Mouse (Mus musculus) heart, embryonic 16.5 days (tissue): ENCODE data around the gene Glb1. TPM values are rescaled to one million over a fixed set of nuclear protein-coding genes. Genes with fewer than 3 reads are reported as not detected.

Experiments
- ATAC-seq: fragments of 200-750 bp; cut with Nextera tagmentation; replicated peaks from 2 replicates; pipeline ENCODE4 v1.8.0; 2017; ENCODE audit warnings: moderate number of reproducible peaks; ENCODE audit not compliant: insufficient read depth, low FRiP score; ENCODE audit errors: extremely low read depth
- H3K27ac ChIP-seq: fragments of 300-500 bp; sonication (generic); 2 replicates; pipeline ENCODE4 v1.5.1; 2014; ENCODE audit warnings: mild to moderate bottlenecking, low read length, control low read depth, moderate library complexity
- H3K27me3 ChIP-seq: fragments of 300-500 bp; sonication (generic); 2 replicates; pipeline ENCODE4 v1.6.1; 2014; ENCODE audit warnings: low read length, mixed read lengths; ENCODE audit not compliant: control insufficient read depth, insufficient read depth
- H3K36me3 ChIP-seq: fragments of 300-500 bp; sonication (generic); 2 replicates; pipeline ENCODE4 v1.6.1; 2014; ENCODE audit not compliant: control insufficient read depth, insufficient read depth
- H3K4me1 ChIP-seq: fragments of 300-500 bp; sonication (generic); 2 replicates; pipeline ENCODE4 v1.6.1; 2014; ENCODE audit warnings: low read length, mixed read lengths; ENCODE audit not compliant: control insufficient read depth, insufficient read depth
- H3K4me2 ChIP-seq: fragments of 300-500 bp; sonication (generic); 2 replicates; pipeline ENCODE4 v1.6.1; 2014; ENCODE audit warnings: low read depth, mild to moderate bottlenecking, control low read depth, low read length
- H3K4me3 ChIP-seq: fragments of 300-500 bp; sonication (generic); 2 replicates; pipeline ENCODE4 v1.5.1; 2014; ENCODE audit warnings: mild to moderate bottlenecking, control low read depth, low read length
- H3K9ac ChIP-seq: fragments of 300-500 bp; sonication (generic); 2 replicates; pipeline ENCODE4 v1.6.1; 2014; ENCODE audit warnings: low read length, control low read depth
- H3K9me3 ChIP-seq: fragments of 300-500 bp; sonication (generic); replicated peaks from 2 replicates; pipeline ENCODE4 v1.6.1; 2016; ENCODE audit warnings: low read length; ENCODE audit not compliant: control insufficient read depth
- WGBS: fragments of 180-500 bp; shearing (Covaris S2); extraction: QIAGEN DNeasy Blood & Tissue Kit; methylation state at CpG from one replicate; pipeline ENCODE4 v1.1.7; 2014; 5-methylcytosine and 5-hydroxymethylcytosine counted together
- polyA plus RNA-seq: library from polyadenylated mRNA; unstranded; fragments of >200 nt; fragmentation: Nextera tagmentation; extraction: Ambion mirVana; gene quantifications from 2 replicates; pipeline ENCODE4 v1.2.1, GENCODE M21; 2015

Glb1 gene
- polyA plus RNA-seq, 1 experiment from 2014 or later = 42.5 TPM

GRCm38 (mm10) chr9:114443351-114443750 is 42.5 kb downstream of the Glb1 start:
- no peak; the same call in 1 of the 2 replicates for ATAC-seq
- H3K9ac ChIP-seq = no peak overlapping the region
- H3K4me2 ChIP-seq = no peak overlapping the region
- no peaks in the 10 kb centered on the region for H3K27me3 ChIP-seq
- H3K4me1 ChIP-seq = peaks cover 4% of the 10 kb centered on the region; the same call in 1 of the 2 replicates
- peaks cover 2% of the 10 kb centered on the region; the same call in 1 of the 2 replicates for H3K36me3 ChIP-seq
- H3K27ac ChIP-seq = peak overlapping the region; percentile 24; the same call in 1 of the 2 replicates
- H3K4me3 ChIP-seq = no peak overlapping the region
- H3K9me3 ChIP-seq = no peaks in the 10 kb centered on the region
- WGBS = 88% methylated on average over 8 of the region's 8 CpGs

DNA sequence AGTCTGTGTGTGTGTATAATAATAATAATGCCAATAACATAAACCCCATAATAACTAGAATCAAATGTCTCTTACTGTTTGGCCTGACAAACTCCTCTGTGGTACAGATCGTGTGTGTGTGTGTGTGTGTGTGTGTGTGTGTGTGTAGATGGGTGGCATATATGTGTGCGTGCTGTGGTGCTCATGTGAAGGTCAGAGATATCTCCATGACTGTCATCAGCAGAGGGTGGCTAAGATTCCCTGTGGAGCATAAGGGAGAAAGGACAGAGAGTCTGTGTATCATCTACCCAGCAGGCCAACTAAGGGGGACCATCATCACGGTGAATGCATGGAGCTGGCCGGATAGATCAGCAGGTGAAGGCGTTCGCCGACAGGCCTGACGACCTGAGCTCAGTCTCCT is 46.0 kb downstream of the Glb1 start:
- Histone ChIP-seq H3K9ac (no peak overlapping the region), H3K4me2 (no peak overlapping the region), H3K27ac (no peak overlapping the region), H3K4me3 (no peak overlapping the region), H3K4me1 (peaks cover 4% of the 10 kb centered on the region; the same call in 1 of the 2 replicates), H3K9me3 (no peaks in the 10 kb centered on the region), H3K36me3 (peaks cover 2% of the 10 kb centered on the region; the same call in 1 of the 2 replicates), H3K27me3 (no peaks in the 10 kb centered on the region)
- WGBS = 58% methylated on average over 8 of the region's 8 CpGs
- peak; percentile 58 for ATAC-seq

- Histone ChIP-seq H3K27ac (no peak overlapping the region), H3K4me1 (peaks cover 4% of the 10 kb centered on the region; the same call in 1 of the 2 replicates), H3K27me3 (no peaks in the 10 kb centered on the region), H3K9ac (no peak overlapping the region), H3K9me3 (no peaks in the 10 kb centered on the region), H3K4me3 (no peak overlapping the region), H3K4me2 (no peak overlapping the region), H3K36me3 (0 out of 2 replicates have a peak, but pooled peaks cover 1% of the 10 kb centered on the region)
- 69% methylated on average over 5 of the region's 5 CpGs for whole genome bisulfite sequencing
- no peak for ATAC-seq
Measured at GRCm38 (mm10) chr9:114448700-114449099, 47.8 kb downstream of the Glb1 start.

- H3K4me3 ChIP-seq = no peak overlapping the region
- H3K27ac ChIP-seq = no peak overlapping the region
- H3K27me3 ChIP-seq = no peaks in the 10 kb centered on the region
- H3K4me1 ChIP-seq = peaks cover 4% of the 10 kb centered on the region; the same call in 1 of the 2 replicates
- no peaks in the 10 kb centered on the region for H3K9me3 ChIP-seq
- no peak for ATAC-seq
- H3K9ac ChIP-seq = no peak overlapping the region
- 74% methylated on average over 13 of the region's 13 CpGs for WGBS
- H3K4me2 ChIP-seq = no peak overlapping the region
- H3K36me3 ChIP-seq = no peaks in the 10 kb centered on the region
Measured at GRCm38 (mm10) chr9:114449120-114449754, 48.4 kb downstream of the Glb1 start.

GRCm38 (mm10) chr9:114451615-114452014 is 50.7 kb downstream of the Glb1 start:
- no peak overlapping the region for H3K4me3 ChIP-seq
- no peak overlapping the region for H3K27ac ChIP-seq
- H3K27me3 ChIP-seq = no peaks in the 10 kb centered on the region
- H3K4me2 ChIP-seq = no peak overlapping the region
- peaks cover 3% of the 10 kb centered on the region; the same call in 1 of the 2 replicates for H3K36me3 ChIP-seq
- no peak overlapping the region for H3K9ac ChIP-seq
- peaks cover 4% of the 10 kb centered on the region; the same call in 1 of the 2 replicates for H3K4me1 ChIP-seq
- no peaks in the 10 kb centered on the region for H3K9me3 ChIP-seq
- no peak for ATAC-seq
- WGBS = 78% methylated on average over 7 of the region's 7 CpGs

- no peaks in the 10 kb centered on the region for H3K9me3 ChIP-seq
- no peak overlapping the region for H3K9ac ChIP-seq
- no peaks in the 10 kb centered on the region for H3K27me3 ChIP-seq
- WGBS = 74% methylated on average over 6 of the region's 6 CpGs
- 0 out of 2 replicates have a peak, but pooled peaks have one; percentile 23 for ATAC-seq
- no peak overlapping the region for H3K27ac ChIP-seq
- H3K4me2 ChIP-seq = no peak overlapping the region
- H3K4me3 ChIP-seq = no peak overlapping the region
- H3K36me3 ChIP-seq = peaks cover 6% of the 10 kb centered on the region
- no peaks in the 10 kb centered on the region for H3K4me1 ChIP-seq
Measured at GRCm38 (mm10) chr9:114452418-114452817, 51.5 kb downstream of the Glb1 start.

GRCm38 (mm10) chr9:114455420-114455819 is 54.5 kb downstream of the Glb1 start:
- no peaks in the 10 kb centered on the region for H3K27me3 ChIP-seq
- no peak for ATAC-seq
- no peak overlapping the region for H3K4me3 ChIP-seq
- no peaks in the 10 kb centered on the region for H3K4me1 ChIP-seq
- no peaks in the 10 kb centered on the region for H3K9me3 ChIP-seq
- WGBS = 87% methylated on average over 2 of the region's 2 CpGs
- no peak overlapping the region for H3K27ac ChIP-seq
- no peak overlapping the region for H3K4me2 ChIP-seq
- peaks cover 18% of the 10 kb centered on the region for H3K36me3 ChIP-seq
- no peak overlapping the region for H3K9ac ChIP-seq

DNA sequence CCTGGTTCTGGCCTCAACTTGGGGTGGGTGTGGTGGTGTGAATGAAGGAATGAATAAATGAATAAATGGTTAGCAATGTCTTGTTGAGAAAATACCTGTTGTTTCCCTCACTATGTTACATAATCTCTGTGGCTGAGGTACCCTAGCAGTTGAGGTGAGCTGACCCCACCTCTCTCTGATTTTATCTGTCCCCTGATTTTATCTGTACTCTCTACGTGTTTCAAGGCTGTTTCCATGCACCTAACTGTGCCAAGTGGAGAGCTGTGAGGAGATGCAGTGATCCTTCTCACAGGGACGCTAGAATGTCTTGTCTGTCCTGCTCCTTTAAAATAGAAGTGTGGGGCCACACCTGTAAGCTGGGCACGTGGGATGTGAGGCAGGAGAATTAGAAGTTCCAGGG is 57.6 kb downstream of the Glb1 start:
- Histone ChIP-seq H3K4me1 (no peaks in the 10 kb centered on the region), H3K9ac (no peak overlapping the region), H3K4me3 (no peak overlapping the region), H3K9me3 (no peaks in the 10 kb centered on the region), H3K4me2 (no peak overlapping the region), H3K27me3 (no peaks in the 10 kb centered on the region), H3K36me3 (peaks cover 23% of the 10 kb centered on the region), H3K27ac (no peak overlapping the region)
- WGBS = 77% methylated on average over 3 of the region's 3 CpGs
- no peak for ATAC-seq

DNA sequence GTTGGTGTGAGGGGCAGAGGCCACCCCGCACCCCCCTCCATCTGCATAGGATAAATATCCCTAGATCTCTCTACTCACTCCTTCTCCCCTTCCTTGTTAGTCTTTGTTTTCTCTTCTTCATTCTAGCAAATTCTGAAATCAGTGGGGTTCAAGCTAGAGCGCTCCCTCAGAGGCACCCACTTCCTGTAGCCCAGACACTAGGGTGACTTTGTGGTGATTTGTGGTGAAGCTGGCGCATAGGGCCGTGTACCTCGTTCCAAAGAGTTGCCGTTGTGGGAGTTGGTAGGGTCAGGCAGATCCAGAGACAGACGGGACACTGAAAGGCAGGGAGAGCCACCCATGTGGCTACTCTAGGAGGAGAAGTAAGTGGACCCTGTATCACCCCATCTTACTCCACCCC is 61.7 kb downstream of the Glb1 start:
- no peak for ATAC-seq
- no peak overlapping the region for H3K27ac ChIP-seq
- H3K36me3 ChIP-seq = peaks cover 26% of the 10 kb centered on the region
- no peak overlapping the region for H3K9ac ChIP-seq
- H3K9me3 ChIP-seq = no peaks in the 10 kb centered on the region
- 86% methylated on average over 7 of the region's 7 CpGs for whole genome bisulfite sequencing
- H3K4me3 ChIP-seq = no peak overlapping the region
- H3K4me2 ChIP-seq = no peak overlapping the region
- no peaks in the 10 kb centered on the region for H3K27me3 ChIP-seq
- H3K4me1 ChIP-seq = no peaks in the 10 kb centered on the region
